Mouse (Mus musculus) testis, adult 2 months (tissue): ENCODE data around the gene Kras.

Source experiments
- CTCF ChIP-seq: fragments of 200-500 bp; IDR thresholded peaks from 2 replicates; pipeline ENCODE4 v1.5.1; 2012; ENCODE audit warnings: low read depth, mild to moderate bottlenecking, inconsistent platforms, low read length, moderate library complexity; ENCODE audit not compliant: control insufficient read depth, insufficient read depth, insufficient replicate concordance
- POLR2A ChIP-seq: fragments of 200-500 bp; IDR thresholded peaks from 2 replicates; pipeline ENCODE4 v1.6.1; 2012; ENCODE audit warnings: low read depth, mild to moderate bottlenecking, inconsistent platforms, low read length, moderate library complexity; ENCODE audit not compliant: control insufficient read depth

DNA sequence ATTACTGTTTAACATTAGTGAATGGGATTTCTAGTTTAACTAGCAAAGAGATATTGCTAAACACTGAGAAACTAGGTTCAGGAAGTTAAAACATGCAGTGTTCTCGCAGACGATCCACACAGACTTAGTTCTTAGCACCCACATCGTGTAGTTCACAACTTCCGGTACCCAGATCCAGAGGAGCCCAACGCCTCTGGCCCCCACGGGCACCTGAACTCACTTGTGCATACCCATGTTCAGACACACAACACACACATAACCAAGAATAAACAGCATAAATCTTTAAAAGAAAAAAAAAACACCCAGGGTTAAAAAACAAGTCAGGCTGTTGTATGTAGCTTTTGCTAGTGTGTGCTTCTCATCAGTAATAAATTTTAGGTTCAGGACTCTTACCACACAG lies 45.6 kb downstream of the Kras start:
- TF ChIP-seq CTCF (no peak), POLR2A (no peak)
